Comparison of ENCODE assay signal across 21 mouse cellular contexts in the genomic region with DNA sequence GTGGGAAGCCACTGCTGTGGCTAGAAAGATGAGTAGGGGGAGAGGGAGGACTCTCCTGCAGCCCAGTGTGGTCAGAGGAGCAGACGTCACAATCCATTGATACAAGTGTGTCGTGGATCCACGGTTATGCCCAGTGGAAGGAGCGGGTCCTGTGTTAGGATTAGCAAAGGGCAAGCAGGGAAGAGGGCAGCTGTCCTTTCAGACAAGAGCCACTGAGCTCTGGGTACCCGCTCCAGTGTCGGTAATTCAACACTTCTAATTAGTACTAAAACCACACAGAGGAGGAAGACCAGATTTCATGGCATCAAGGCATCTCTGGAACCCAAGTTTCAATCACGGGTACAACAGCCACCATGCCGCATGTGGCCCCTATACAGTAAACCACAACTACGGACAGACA. TPM values are rescaled to one million over a fixed set of nuclear protein-coding genes. Genes with fewer than 3 reads are reported as not detected.
DNase-seq lines count a peak whose midpoint lies in the region; ATAC-seq lines count a peak whose summit lies in the region.
"Had no signal": no experiment of that assay in that cellular context is flagged by ENCODE, and none has a peak within 500 bp of the region (broad histone marks: within the 10 kb centered on the region; RNA-seq: fewer than 3 reads in every experiment).

No protein-coding gene starts in this region.

- no peak overlapping the region for H3K27ac ChIP-seq in heart, embryonic 12.5 days (ENCODE audit: poor library complexity, severe bottlenecking)
- H3K27ac ChIP-seq in midbrain, embryonic 11.5 days (ENCODE audit: low read depth, low read length) = no peak overlapping the region
- H3K27ac ChIP-seq in midbrain, embryonic 16.5 days (ENCODE audit: low read length) = no peak overlapping the region
- H3K27ac ChIP-seq: embryonic facial prominence, embryonic 13.5 days; embryonic facial prominence, embryonic 15.5 days; forebrain, embryonic 10.5 days; forebrain, embryonic 12.5 days had no signal

- peak; percentile 54 for DNase-seq in heart, adult 11 months
- no peak for DNase-seq in midbrain, embryonic 11.5 days (ENCODE audit: low spot score, missing footprints)
- DNase-seq: adrenal gland, adult 2 months; adrenal gland, postnatal 10 days; adrenal gland, postnatal 25 days; cerebellum, adult 11 months; cerebellum, adult 18-20 months; cerebellum, adult 8-10 months; cerebellum, adult 9-11 months; cerebellum, postnatal 14 days; cerebellum, postnatal 36 days; embryo, embryonic 11 days had no signal

- H3K9me3 ChIP-seq in heart, embryonic 12.5 days (replicated peaks) = peaks cover 12% of the 10 kb centered on the region
- no peaks in the 10 kb centered on the region for H3K9me3 ChIP-seq in midbrain, embryonic 11.5 days (ENCODE audit: control insufficient read depth, low read length)
- H3K9me3 ChIP-seq in midbrain, embryonic 16.5 days (replicated peaks; ENCODE audit: control insufficient read depth, low read length, poor library complexity, severe bottlenecking) = no peaks in the 10 kb centered on the region
- H3K9me3 ChIP-seq: embryonic facial prominence, embryonic 13.5 days; embryonic facial prominence, embryonic 15.5 days; forebrain, embryonic 12.5 days had no signal

- WGBS in heart, embryonic 12.5 days = 76% methylated on average over 9 of the region's 9 CpGs
- 76% methylated on average over 9 of the region's 9 CpGs for WGBS in midbrain, embryonic 11.5 days
- WGBS in midbrain, embryonic 16.5 days = 79% methylated on average over 9 of the region's 9 CpGs

- no peak overlapping the region for H3K4me3 ChIP-seq in heart, embryonic 12.5 days
- H3K4me3 ChIP-seq in midbrain, embryonic 11.5 days (ENCODE audit: low read depth, low read length) = no peak overlapping the region
- H3K4me3 ChIP-seq in midbrain, embryonic 16.5 days (ENCODE audit: low read depth, low read length) = no peak overlapping the region
- H3K4me3 ChIP-seq: embryonic facial prominence, embryonic 13.5 days; embryonic facial prominence, embryonic 15.5 days; erythroblast, embryonic 14.5 days; forebrain, embryonic 10.5 days; forebrain, embryonic 12.5 days had no signal

- H3K9ac ChIP-seq in heart, embryonic 12.5 days = no peak overlapping the region
- H3K9ac ChIP-seq in midbrain, embryonic 11.5 days (ENCODE audit: low read length) = no peak overlapping the region
- H3K9ac ChIP-seq in midbrain, embryonic 16.5 days (ENCODE audit: low read depth, low read length) = no peak overlapping the region
- H3K9ac ChIP-seq: embryonic facial prominence, embryonic 13.5 days; embryonic facial prominence, embryonic 15.5 days; forebrain, embryonic 12.5 days had no signal

- no peak overlapping the region for H3K4me2 ChIP-seq in heart, embryonic 12.5 days
- no peak overlapping the region for H3K4me2 ChIP-seq in midbrain, embryonic 11.5 days
- H3K4me2 ChIP-seq in midbrain, embryonic 16.5 days (ENCODE audit: low read length) = no peak overlapping the region
- H3K4me2 ChIP-seq: embryonic facial prominence, embryonic 13.5 days; embryonic facial prominence, embryonic 15.5 days; forebrain, embryonic 12.5 days had no signal

- no peaks in the 10 kb centered on the region for H3K27me3 ChIP-seq in heart, embryonic 12.5 days (replicated peaks)
- H3K27me3 ChIP-seq in midbrain, embryonic 11.5 days (ENCODE audit: control insufficient read depth, insufficient read depth, low read length) = no peaks in the 10 kb centered on the region
- H3K27me3 ChIP-seq in midbrain, embryonic 16.5 days (ENCODE audit: control insufficient read depth, insufficient read depth, low read depth, low read length) = no peaks in the 10 kb centered on the region
- H3K27me3 ChIP-seq: embryonic facial prominence, embryonic 13.5 days; embryonic facial prominence, embryonic 15.5 days; forebrain, embryonic 12.5 days had no signal

- no peak for ATAC-seq in heart, embryonic 12.5 days (ENCODE audit: insufficient number of reproducible peaks, low FRiP score)
- ATAC-seq in midbrain, embryonic 11.5 days (ENCODE audit: low FRiP score) = peak; percentile 20; the same call in 1 of the 2 replicates
- ATAC-seq in midbrain, embryonic 16.5 days = no peak
- ATAC-seq: forebrain, embryonic 14.5 days; forebrain, embryonic 16.5 days had no signal

- 0 out of 2 replicates have a peak, but pooled peaks cover 15% of the 10 kb centered on the region for H3K4me1 ChIP-seq in heart, embryonic 12.5 days (replicated peaks)
- peaks cover 4% of the 10 kb centered on the region; the same call in 1 of the 2 replicates for H3K4me1 ChIP-seq in midbrain, embryonic 11.5 days (ENCODE audit: control insufficient read depth, insufficient read depth, low read length)
- peaks cover 3% of the 10 kb centered on the region; the same call in 1 of the 2 replicates for H3K4me1 ChIP-seq in midbrain, embryonic 16.5 days (ENCODE audit: control insufficient read depth, insufficient read depth, low read length)
- H3K4me1 ChIP-seq: forebrain, embryonic 12.5 days had no signal

- no peaks in the 10 kb centered on the region for H3K36me3 ChIP-seq in heart, embryonic 12.5 days
- no peaks in the 10 kb centered on the region for H3K36me3 ChIP-seq in midbrain, embryonic 11.5 days (ENCODE audit: control insufficient read depth, insufficient read depth, low read length)
- no peaks in the 10 kb centered on the region for H3K36me3 ChIP-seq in midbrain, embryonic 16.5 days (ENCODE audit: control insufficient read depth, insufficient read depth, low read length)
- H3K36me3 ChIP-seq: embryonic facial prominence, embryonic 13.5 days; embryonic facial prominence, embryonic 15.5 days; forebrain, embryonic 10.5 days; forebrain, embryonic 12.5 days had no signal

RNA-seq across cellular contexts. Expression of gene Mast4, which starts 14.4 kb away (rescaled TPM):
- 52.1 and 55.0 TPM in 2 replicates for polyA plus RNA-seq in heart, embryonic 12.5 days (2016; fragmentation: Nextera tagmentation; extraction: Ambion mirVana)
- polyA plus RNA-seq in midbrain, embryonic 11.5 days (2014; fragmentation: Nextera tagmentation; extraction: Ambion mirVana) = 18.8 and 20.4 TPM in 2 replicates
- polyA plus RNA-seq in midbrain, embryonic 16.5 days (2015; fragmentation: Nextera tagmentation; extraction: Ambion mirVana) = 33.8 and 45.1 TPM in 2 replicates
